Mouse (Mus musculus) MEL (cell line): ENCODE data around the gene Pik3r4. TPM values are rescaled to one million over a fixed set of nuclear protein-coding genes. Genes with fewer than 3 reads are reported as not detected.

ENCODE experiments used
- DNase-seq: peaks from one replicate; pipeline ENCODE4 v3.0.0; 2011; ENCODE audit warnings: low read depth, low spot score
- H3K27ac ChIP-seq: 2 replicates; pipeline ENCODE4 v1.5.1; 2012; ENCODE audit warnings: low read depth, mild to moderate bottlenecking, control low read depth, low read length, moderate library complexity; ENCODE audit not compliant: control insufficient read depth
- H3K27me3 ChIP-seq, 2 experiments: fragments of 150-350 bp in 1 of 2; sonication (generic) in 1 of 2; 2 replicates each; pipeline ENCODE4 v1.6.1; 2012; ENCODE audit warnings: low read length in 2 of 2, mild to moderate bottlenecking in 2 of 2, improper control_type of control experiment in 1 of 2, moderate library complexity in 1 of 2; ENCODE audit not compliant: insufficient read depth in 2 of 2, control insufficient read depth in 1 of 2
- H3K36me3 ChIP-seq, 2 experiments: 2 replicates each; pipeline ENCODE4 v1.6.1; 2012 to 2014; ENCODE audit warnings: low read length in 2 of 2, improper control_type of control experiment in 1 of 2, inconsistent platforms in 1 of 2, mild to moderate bottlenecking in 1 of 2; ENCODE audit not compliant: insufficient read depth in 2 of 2, control insufficient read depth in 1 of 2
- H3K4me1 ChIP-seq, 2 experiments: fragments of 150-350 bp in 1 of 2; sonication (generic) in 1 of 2; 2 replicates each; pipeline ENCODE4 v1.6.1; 2012; ENCODE audit warnings: low read length in 2 of 2, improper control_type of control experiment in 1 of 2, mild to moderate bottlenecking in 1 of 2; ENCODE audit not compliant: insufficient read depth in 2 of 2, control insufficient read depth in 1 of 2
- H3K4me3 ChIP-seq, 2 experiments: fragments of 150-350 bp in 1 of 2; sonication (generic) in 1 of 2; 2 replicates each; pipeline ENCODE4 v1.5.1; 2012; ENCODE audit warnings: low read depth in 2 of 2, low read length in 2 of 2, mild to moderate bottlenecking in 2 of 2, moderate library complexity in 2 of 2, control low read depth in 1 of 2, improper control_type of control experiment in 1 of 2; ENCODE audit not compliant: control insufficient read depth in 1 of 2, insufficient read depth in 1 of 2
- H3K79me2 ChIP-seq: 2 replicates; pipeline ENCODE4 v1.6.1; 2012; ENCODE audit warnings: mild to moderate bottlenecking, low read length, moderate library complexity; ENCODE audit not compliant: control insufficient read depth, poor library complexity, insufficient read depth
- H3K9ac ChIP-seq: 2 replicates; pipeline ENCODE4 v1.6.1; 2012; ENCODE audit warnings: low read depth, mild to moderate bottlenecking, control low read depth, low read length, moderate library complexity; ENCODE audit not compliant: control insufficient read depth, poor library complexity, severe bottlenecking
- H3K9me3 ChIP-seq: fragments of 150-350 bp; sonication (generic); replicated peaks from 2 replicates; pipeline ENCODE4 v1.6.1; 2012; ENCODE audit warnings: mild to moderate bottlenecking, low read length, improper control_type of control experiment, moderate library complexity; ENCODE audit not compliant: insufficient read depth
- CHD1 ChIP-seq: IDR thresholded peaks from 2 replicates; pipeline ENCODE4 v1.6.1; 2012; ENCODE audit warnings: low read depth, mild to moderate bottlenecking, inconsistent platforms, low read length, improper control_type of control experiment
- CTCF ChIP-seq, 3 experiments: IDR thresholded peaks in 2 of 3; conservative IDR thresholded peaks in 1 of 3; 2 replicates each; pipeline ENCODE4 v1.5.1; 2011 to 2012; ENCODE audit warnings: low read length in 3 of 3, low read depth in 2 of 3, mild to moderate bottlenecking in 2 of 3, improper control_type of control experiment in 1 of 3, inconsistent platforms in 1 of 3, mixed read lengths in 1 of 3, moderate library complexity in 1 of 3; ENCODE audit not compliant: control insufficient read depth in 1 of 3, insufficient read depth in 1 of 3, poor library complexity in 1 of 3, severe bottlenecking in 1 of 3
- E2F4 ChIP-seq: IDR thresholded peaks from 2 replicates; pipeline ENCODE4 v1.6.1; 2011; ENCODE audit warnings: low read depth, low read length, improper control_type of control experiment, borderline replicate concordance
- ELF1 ChIP-seq: IDR thresholded peaks from 2 replicates; pipeline ENCODE4 v1.6.1; 2014; ENCODE audit warnings: low read depth, mild to moderate bottlenecking, inconsistent platforms, low read length, improper control_type of control experiment, moderate library complexity
- EP300 ChIP-seq, 2 experiments: IDR thresholded peaks; 2 replicates each; pipeline ENCODE4 v1.6.1; 2011; ENCODE audit warnings: improper control_type of control experiment in 2 of 2, low read length in 2 of 2, low read depth in 1 of 2, mild to moderate bottlenecking in 1 of 2
- ETS1 ChIP-seq: IDR thresholded peaks from 2 replicates; pipeline ENCODE4 v1.6.1; 2012; ENCODE audit warnings: low read depth, mild to moderate bottlenecking, inconsistent platforms, low read length, improper control_type of control experiment, moderate library complexity
- GABPA ChIP-seq: IDR thresholded peaks from 2 replicates; pipeline ENCODE4 v1.6.1; 2012; ENCODE audit warnings: low read depth, mild to moderate bottlenecking, inconsistent platforms, low read length, improper control_type of control experiment, moderate library complexity
- HCFC1 ChIP-seq: IDR thresholded peaks from 2 replicates; pipeline ENCODE4 v1.6.1; 2012; ENCODE audit warnings: low read depth, mild to moderate bottlenecking, inconsistent platforms, low read length, improper control_type of control experiment, moderate library complexity
- JUND ChIP-seq: IDR thresholded peaks from 2 replicates; pipeline ENCODE4 v1.6.1; 2011; ENCODE audit warnings: low read depth, mild to moderate bottlenecking, improper control_type of control experiment, low read length
- KAT2A ChIP-seq: conservative IDR thresholded peaks from 2 replicates; pipeline ENCODE4 v1.6.1; 2012; ENCODE audit warnings: low read depth, low read length, improper control_type of control experiment, inconsistent platforms
- MAX ChIP-seq: IDR thresholded peaks from 2 replicates; pipeline ENCODE4 v1.6.1; 2011; ENCODE audit warnings: low read length, improper control_type of control experiment
- MEF2A ChIP-seq: IDR thresholded peaks from 2 replicates; pipeline ENCODE4 v1.6.1; 2014; ENCODE audit warnings: low read depth, mild to moderate bottlenecking, inconsistent platforms, low read length, improper control_type of control experiment; ENCODE audit not compliant: poor library complexity, insufficient replicate concordance, severe bottlenecking; ENCODE audit errors: extremely low read depth
- NELFE ChIP-seq: IDR thresholded peaks from 2 replicates; pipeline ENCODE4 v1.6.1; 2011; ENCODE audit warnings: low read depth, low read length, improper control_type of control experiment
- POLR2A ChIP-seq, 2 experiments: IDR thresholded peaks; 2 replicates each; pipeline ENCODE4 v1.6.1; 2011 to 2012; ENCODE audit warnings: low read length in 2 of 2, mild to moderate bottlenecking in 2 of 2, control low read depth in 1 of 2, improper control_type of control experiment in 1 of 2, low read depth in 1 of 2, moderate library complexity in 1 of 2; ENCODE audit not compliant: control insufficient read depth in 1 of 2, insufficient read depth in 1 of 2, poor library complexity in 1 of 2
- POLR2AphosphoS5 ChIP-seq: IDR thresholded peaks from 2 replicates; pipeline ENCODE4 v1.6.1; 2012; ENCODE audit warnings: low read depth, borderline replicate concordance, mild to moderate bottlenecking, inconsistent platforms, low read length, moderate library complexity, mixed read lengths
- RAD21 ChIP-seq: IDR thresholded peaks from 2 replicates; pipeline ENCODE4 v1.6.1; 2011; ENCODE audit warnings: mild to moderate bottlenecking, low read depth, low read length, improper control_type of control experiment
- TBP ChIP-seq: IDR thresholded peaks from 2 replicates; pipeline ENCODE4 v1.8.0; 2011; ENCODE audit warnings: low read depth, low read length, improper control_type of control experiment
- TCF12 ChIP-seq: IDR thresholded peaks from 2 replicates; pipeline ENCODE4 v1.6.1; 2014; ENCODE audit warnings: low read depth, mild to moderate bottlenecking, inconsistent platforms, low read length, improper control_type of control experiment, moderate library complexity
- UBTF ChIP-seq: IDR thresholded peaks from 2 replicates; pipeline ENCODE4 v1.6.1; 2012; ENCODE audit warnings: low read depth, mild to moderate bottlenecking, inconsistent platforms, low read length, improper control_type of control experiment, moderate library complexity, borderline replicate concordance; ENCODE audit not compliant: insufficient read depth
- USF2 ChIP-seq, 2 experiments: IDR thresholded peaks; 2 replicates each; pipeline ENCODE4 v1.6.1; 2011 to 2012; ENCODE audit warnings: improper control_type of control experiment in 2 of 2, low read length in 2 of 2, borderline replicate concordance in 1 of 2, inconsistent platforms in 1 of 2, low read depth in 1 of 2, mild to moderate bottlenecking in 1 of 2; ENCODE audit not compliant: insufficient read depth in 1 of 2
- ZKSCAN1 ChIP-seq: IDR thresholded peaks from 2 replicates; pipeline ENCODE4 v1.6.1; 2012; ENCODE audit warnings: low read depth, mild to moderate bottlenecking, inconsistent platforms, low read length, improper control_type of control experiment, moderate library complexity
- ZNF384 ChIP-seq: IDR thresholded peaks from 2 replicates; pipeline ENCODE4 v1.6.1; 2012; ENCODE audit warnings: low read depth, mild to moderate bottlenecking, inconsistent platforms, low read length, improper control_type of control experiment
- polyA plus RNA-seq, 2 experiments: library from polyadenylated mRNA; stranded (reverse) in 1 of 2; unstranded in 1 of 2; fragments of >175 nt in 1 of 2; fragments of >200 nt in 1 of 2; gene quantifications; 2 replicates each; pipeline versions ENCODE4 v1.2.1 to v1.2.4; 2012; ENCODE audit warnings: low replicate concordance in 2 of 2, low read depth in 1 of 2; ENCODE audit not compliant: insufficient read length in 2 of 2, insufficient read depth in 1 of 2, missing spikeins in 1 of 2
- total RNA-seq: library from RNA; depleted of rRNA; stranded (reverse); fragments of 300-350 nt; gene quantifications from 2 replicates; pipeline ENCODE4 v1.2.3, GENCODE M21; 2012

The Pik3r4 gene
- total and polyA plus RNA-seq, 3 experiments, result 6.6 to 139 (median 22.9) TPM

DNA sequence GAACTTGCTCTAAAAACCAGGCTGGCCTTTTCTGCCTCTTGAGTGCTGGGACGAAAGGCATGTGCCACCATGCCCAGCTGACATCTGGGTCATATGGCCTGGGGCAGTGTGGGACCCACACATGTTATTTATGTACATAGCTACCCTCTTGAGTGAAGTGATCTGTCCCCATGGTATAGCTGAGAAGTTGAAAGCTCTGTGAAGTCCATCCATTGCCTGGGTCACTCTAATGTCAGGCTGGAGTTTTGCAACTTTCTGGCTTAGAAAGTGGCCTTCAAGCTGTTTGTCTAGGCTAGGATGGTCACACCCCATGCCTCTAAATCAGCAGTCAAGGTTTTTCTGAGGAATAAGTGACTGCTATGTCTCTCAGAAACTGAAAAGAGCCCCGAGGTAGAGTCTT lies 29.3 kb downstream of the Pik3r4 start:
- Histone ChIP-seq H3K36me3 (peaks cover 2 to 7% of the 10 kb centered on the region in 2 experiments; a peak in 3 of 4 replicates), H3K27ac (no peak overlapping the region), H3K27me3 (no peaks in the 10 kb centered on the region), H3K79me2 (no peaks in the 10 kb centered on the region), H3K4me1 (peaks cover 0 to 3% of the 10 kb centered on the region in 2 experiments; a peak in 2 of 4 replicates), H3K9ac (no peak overlapping the region), H3K4me3 (no peak overlapping the region), H3K9me3 (no peaks in the 10 kb centered on the region)
- no peak for DNase-seq
- no peak for TF ChIP-seq TCF12

- H3K4me1 ChIP-seq, result peaks cover 0 to 3% of the 10 kb centered on the region in 2 experiments; a peak in 2 of 4 replicates
- no peaks in the 10 kb centered on the region for H3K9me3 ChIP-seq
- peaks cover 0 to 7% of the 10 kb centered on the region in 2 experiments; a peak in 2 of 4 replicates for H3K36me3 ChIP-seq
- TF ChIP-seq POLR2AphosphoS5 (no peak), KAT2A (no peak), MAX (no peak)
- TF ChIP-seq, all 39 proteins: peak for 0
- no peak for DNase-seq
- Histone ChIP-seq H3K79me2 (no peaks in the 10 kb centered on the region), H3K27ac (no peak overlapping the region), H3K9ac (no peak overlapping the region), H3K27me3 (no peaks in the 10 kb centered on the region), H3K4me3 (no peak overlapping the region)
These were observed 33.2 kb downstream of the Pik3r4 start for GRCm38 (mm10) chr9:105675941-105676340.

DNA sequence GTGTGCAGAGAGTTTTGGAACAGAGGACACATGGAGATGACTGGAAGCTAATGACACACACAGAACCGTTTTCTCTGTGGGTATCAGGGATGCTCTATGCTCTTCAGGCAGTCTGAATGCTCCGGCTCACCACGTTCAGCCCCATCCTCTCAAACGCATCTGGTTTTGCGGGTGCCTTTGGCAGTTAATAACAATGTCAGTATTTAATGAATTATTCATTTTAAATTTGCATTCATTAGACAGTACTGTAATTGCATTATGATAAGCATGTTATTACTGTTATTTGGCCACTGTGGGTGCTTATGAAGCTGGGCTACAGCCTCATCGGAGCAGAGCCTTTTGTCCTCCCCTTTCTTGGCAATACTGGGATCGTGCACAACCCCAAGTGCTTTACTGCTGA lies 38.6 kb downstream of the Pik3r4 start:
- Histone ChIP-seq H3K4me1 (no peaks in the 10 kb centered on the region), H3K36me3 (no peaks in the 10 kb centered on the region), H3K79me2 (no peaks in the 10 kb centered on the region), H3K27ac (no peak overlapping the region), H3K4me3 (no peak overlapping the region), H3K9me3 (no peaks in the 10 kb centered on the region), H3K27me3 (no peaks in the 10 kb centered on the region)
- TF ChIP-seq HCFC1 (no peak), ETS1 (no peak), ZNF384 (no peak), POLR2AphosphoS5 (no peak), ZKSCAN1 (no peak), CTCF (IDR thresholded peaks at IDR 0.05 in 2 of 3, conservative IDR thresholded peaks at IDR 0.05 in 1 of 3; ENCODE audit: control insufficient read depth in 1 of 3, insufficient read depth in 1 of 3, low read depth in 2 of 3, low read length in 3 of 3, poor library complexity in 1 of 3, severe bottlenecking in 1 of 3) (no peak), ELF1 (no peak), E2F4 (no peak), UBTF (no peak), RAD21 (no peak), JUND (no peak), MEF2A (no peak), CHD1 (no peak), USF2 (IDR thresholded peaks at IDR 0.05; ENCODE audit: borderline replicate concordance in 1 of 2, insufficient read depth in 1 of 2, low read depth in 1 of 2, low read length in 2 of 2) (no peak), POLR2A (IDR thresholded peaks at IDR 0.05; ENCODE audit: control insufficient read depth in 1 of 2, insufficient read depth in 1 of 2, low read depth in 1 of 2, low read length in 2 of 2, poor library complexity in 1 of 2) (no peak), EP300 (IDR thresholded peaks at IDR 0.05; ENCODE audit: low read depth in 1 of 2, low read length in 2 of 2) (no peak), KAT2A (no peak), TBP (no peak), NELFE (no peak), GABPA (no peak)
- TF ChIP-seq, all 39 proteins: peak for 0
- DNase-seq, result no peak
- H3K9ac ChIP-seq, result no peak overlapping the region
